Mouse (Mus musculus): ENCODE measurements around the gene Plac1.
"Not testable (repeated sequence)": the region's sequence is repeated elsewhere in the genome, so short reads cannot be mapped to it uniquely, and the experiment has no call there.

Plac1 gene

GRCm38 (mm10) chrX:53041006-53041405 lies 198.9 kb downstream of the Plac1 start:
- DNase-seq: no peak

GRCm38 (mm10) chrX:53040138-53040537 lies 199.8 kb downstream of the Plac1 start:
- no peak for DNase-seq

- DNase-seq: no peak
Measured at GRCm38 (mm10) chrX:53039651-53040050, 200.3 kb downstream of the Plac1 start.

GRCm38 (mm10) chrX:53038194-53038593 lies 201.7 kb downstream of the Plac1 start:
- DNase-seq: no peak

- DNase-seq: peak; percentile 19
Measured at GRCm38 (mm10) chrX:53029559-53029958, 210.4 kb downstream of the Plac1 start.

- DNase-seq: no peak
Measured at GRCm38 (mm10) chrX:53025471-53026223, 214.3 kb downstream of the Plac1 start.

GRCm38 (mm10) chrX:53024268-53024667 lies 215.6 kb downstream of the Plac1 start:
- DNase-seq: not testable (repeated sequence)

GRCm38 (mm10) chrX:53023021-53023420 lies 216.9 kb downstream of the Plac1 start:
- DNase-seq: no peak
